Comparison of ENCODE assay signal across 9 mouse cellular contexts in the genomic region with DNA sequence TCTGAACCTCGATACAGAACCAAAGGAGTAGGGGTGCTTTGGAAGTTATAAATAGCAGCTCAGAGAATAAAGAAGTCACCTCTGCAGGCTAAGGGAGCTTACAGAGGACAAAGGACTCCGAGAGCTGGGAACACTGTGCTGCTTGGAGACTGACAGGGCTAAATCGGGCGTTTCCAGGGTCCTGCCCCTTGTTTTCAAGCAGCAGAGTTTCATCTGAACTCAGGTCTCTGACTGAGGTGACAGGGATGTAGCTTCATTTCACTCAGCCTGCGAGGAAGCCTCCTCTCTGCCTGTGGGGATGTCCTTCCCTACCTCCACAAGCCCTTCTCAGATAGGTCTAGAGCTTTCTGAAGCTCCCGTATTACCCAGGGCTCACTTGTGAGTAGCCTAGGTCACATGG.
A peak's percentile ranks its signal among the peaks of the same experiment; 100 is the strongest.
DNase-seq lines count a peak whose midpoint lies in the region; ATAC-seq and TF ChIP-seq lines count a peak whose summit lies in the region.
"Had no signal": no experiment of that assay in that cellular context is flagged by ENCODE, and none has a peak within 500 bp of the region (broad histone marks: within the 10 kb centered on the region; RNA-seq: fewer than 3 reads in every experiment).

No protein-coding gene starts in this region.

- intact Hi-C loops in left cerebral cortex, postnatal 25 days (cut with DNase I): loop anchor here (5.0 to 10.0 kb wide), 3 partner anchors 261 to 534 kb away; partner anchors contain the start of gene Mycn

- H3K9me3 ChIP-seq in forebrain, postnatal 0 days (ENCODE audit: low read length): no peaks in the 10 kb centered on the region
- H3K9me3 ChIP-seq in midbrain, embryonic 11.5 days (ENCODE audit: control insufficient read depth, low read length): no peaks in the 10 kb centered on the region
- H3K9me3 ChIP-seq: megakaryocyte, embryonic 14.5 days had no signal

- H3K9ac ChIP-seq in forebrain, postnatal 0 days: peak overlapping the region; percentile 75
- peak overlapping the region; percentile 60 for H3K9ac ChIP-seq in midbrain, embryonic 11.5 days (ENCODE audit: low read length)

- no peaks in the 10 kb centered on the region for H3K27me3 ChIP-seq in forebrain, postnatal 0 days (ENCODE audit: insufficient read depth, low read length)
- no peaks in the 10 kb centered on the region for H3K27me3 ChIP-seq in midbrain, embryonic 11.5 days (ENCODE audit: control insufficient read depth, insufficient read depth, low read length)

- ATAC-seq in forebrain, postnatal 0 days: peak; percentile 36
- ATAC-seq in midbrain, embryonic 11.5 days (ENCODE audit: low FRiP score): peak; percentile 78

- H3K4me2 ChIP-seq in forebrain, postnatal 0 days (ENCODE audit: low read depth): peak overlapping the region; percentile 60
- H3K4me2 ChIP-seq in midbrain, embryonic 11.5 days: peak overlapping the region; percentile 43

- H3K36me3 ChIP-seq in forebrain, postnatal 0 days (ENCODE audit: insufficient read depth): no peaks in the 10 kb centered on the region
- no peaks in the 10 kb centered on the region for H3K36me3 ChIP-seq in midbrain, embryonic 11.5 days (ENCODE audit: control insufficient read depth, insufficient read depth, low read length)

- 4% methylated on average over 6 of the region's 6 CpGs for WGBS in forebrain, postnatal 0 days
- WGBS in midbrain, embryonic 11.5 days: 5% methylated on average over 6 of the region's 6 CpGs

- TF ChIP-seq CTCF in forebrain, postnatal 0 days (IDR thresholded peaks at IDR 0.05; ENCODE audit: low read depth): no peak

- H3K4me1 ChIP-seq in forebrain, postnatal 0 days (ENCODE audit: insufficient read depth): peaks cover 48% of the 10 kb centered on the region
- H3K4me1 ChIP-seq in midbrain, embryonic 11.5 days (ENCODE audit: control insufficient read depth, insufficient read depth, low read length): peaks cover 48% of the 10 kb centered on the region

- peak overlapping the region; percentile 95 for H3K27ac ChIP-seq in forebrain, postnatal 0 days (ENCODE audit: low read depth, low read length)
- H3K27ac ChIP-seq in midbrain, embryonic 11.5 days (ENCODE audit: low read depth, low read length): peak overlapping the region; percentile 89

- peak overlapping the region; percentile 40 for H3K4me3 ChIP-seq in forebrain, postnatal 0 days (ENCODE audit: low read depth, low read length)
- peak overlapping the region; percentile 20 for H3K4me3 ChIP-seq in midbrain, embryonic 11.5 days (ENCODE audit: low read depth, low read length)
- H3K4me3 ChIP-seq: megakaryocyte, embryonic 14.5 days had no signal

- DNase-seq in right cerebral cortex, postnatal 4 days: peak; percentile 16
- no peak for DNase-seq in right cerebral cortex, adult 2 months (ENCODE audit: low spot score in 2 of 2)
- DNase-seq in forebrain, postnatal 0 days: peak; percentile 73
- DNase-seq in midbrain, embryonic 11.5 days (ENCODE audit: low spot score, missing footprints): peak; percentile 95
- DNase-seq in frontal cortex, postnatal 14 days (ENCODE audit: low spot score in 2 of 2): no peak
- no peak for DNase-seq in left cerebral cortex, postnatal 25 days (ENCODE audit: low spot score in 2 of 2)
- DNase-seq in layer of hippocampus, adult 9-10 months (ENCODE audit: low spot score): no peak
- DNase-seq: kidney, adult 2 months had no signal

Comparison
In these comparisons a context has a peak if more than half of its experiments do, and no peak if none do; other contexts are left out.
1. DNase-seq: peak in right cerebral cortex, postnatal 4 days (single experiment), forebrain, postnatal 0 days (single experiment) and midbrain, embryonic 11.5 days (single experiment); none in right cerebral cortex, adult 2 months (0 of 2), frontal cortex, postnatal 14 days (0 of 2), left cerebral cortex, postnatal 25 days (0 of 2) and layer of hippocampus, adult 9-10 months (single experiment).